Mouse (Mus musculus) stomach, embryonic 15.5 days (tissue): ENCODE measurements around the gene Sorcs2. TPM values are rescaled to one million over a fixed set of nuclear protein-coding genes. Genes with fewer than 3 reads are reported as not detected.
"Not testable (repeated sequence)": the region's sequence is repeated elsewhere in the genome, so short reads cannot be mapped to it uniquely, and the experiment has no call there.

Experiments used
- ATAC-seq: fragments of 200-750 bp; cut with Nextera tagmentation; 2 replicates; pipeline ENCODE4 v1.8.0; 2017; ENCODE audit warnings: low read depth, moderate number of reproducible peaks, moderate TSS enrichment; ENCODE audit not compliant: insufficient read depth, low FRiP score
- H3K27ac ChIP-seq: fragments of 300-500 bp; sonication (generic); 2 replicates; pipeline ENCODE4 v1.5.1; 2015; ENCODE audit warnings: mild to moderate bottlenecking, inconsistent platforms
- H3K27me3 ChIP-seq: fragments of 300-500 bp; sonication (generic); replicated peaks from 2 replicates; pipeline ENCODE4 v1.6.1; 2015; ENCODE audit warnings: inconsistent platforms
- H3K36me3 ChIP-seq: fragments of 300-500 bp; sonication (generic); 2 replicates; pipeline ENCODE4 v1.6.1; 2015; ENCODE audit warnings: inconsistent platforms
- H3K4me1 ChIP-seq: fragments of 300-500 bp; sonication (generic); 2 replicates; pipeline ENCODE4 v1.6.1; 2015; ENCODE audit warnings: inconsistent platforms
- H3K4me2 ChIP-seq: fragments of 300-500 bp; sonication (generic); 2 replicates; pipeline ENCODE4 v1.6.1; 2015; ENCODE audit warnings: mild to moderate bottlenecking, inconsistent platforms
- H3K4me3 ChIP-seq: fragments of 300-500 bp; sonication (generic); replicated peaks from 2 replicates; pipeline ENCODE4 v1.5.1; 2015; ENCODE audit warnings: inconsistent platforms
- H3K9ac ChIP-seq: fragments of 300-500 bp; sonication (generic); 2 replicates; pipeline ENCODE4 v1.6.1; 2015; ENCODE audit warnings: inconsistent platforms
- H3K9me3 ChIP-seq: fragments of 300-500 bp; sonication (generic); 2 replicates; pipeline ENCODE4 v1.6.1; 2016; ENCODE audit warnings: inconsistent platforms
- WGBS: fragments of 180-500 bp; shearing (Covaris S2); methylation state at CpG from one replicate; pipeline ENCODE4 v1.1.7; 2015; 5-methylcytosine and 5-hydroxymethylcytosine counted together
- polyA plus RNA-seq: library from polyadenylated mRNA; unstranded; fragments of >200 nt; fragmentation: Nextera tagmentation; extraction: Ambion mirVana; gene quantifications from 2 replicates; pipeline ENCODE4 v1.2.1, GENCODE M21; 2015

Sorcs2 gene
- polyA plus RNA-seq, 1 experiment from 2014 or later, result 13.7 TPM

- Histone ChIP-seq H3K9ac (no peak overlapping the region), H3K4me3 (no peak overlapping the region), H3K36me3 (no peaks in the 10 kb centered on the region), H3K27ac (no peak overlapping the region), H3K4me2 (no peak overlapping the region), H3K9me3 (no peaks in the 10 kb centered on the region), H3K4me1 (no peaks in the 10 kb centered on the region), H3K27me3 (no peaks in the 10 kb centered on the region)
- ATAC-seq, result no peak
Observed at GRCm38 (mm10) chr5:36422689-36423088, 24.8 kb upstream of the Sorcs2 start.

- no peaks in the 10 kb centered on the region for H3K9me3 ChIP-seq
- WGBS, result 66% methylated on average over 3 of the region's 3 CpGs
- no peak overlapping the region for H3K4me2 ChIP-seq
- H3K27ac ChIP-seq, result no peak overlapping the region
- H3K4me1 ChIP-seq, result no peaks in the 10 kb centered on the region
- no peak for ATAC-seq
- no peak overlapping the region for H3K9ac ChIP-seq
- no peaks in the 10 kb centered on the region for H3K36me3 ChIP-seq
- no peak overlapping the region for H3K4me3 ChIP-seq
- no peaks in the 10 kb centered on the region for H3K27me3 ChIP-seq
Observed at GRCm38 (mm10) chr5:36419861-36420260, 21.9 kb upstream of the Sorcs2 start.

- H3K4me1 ChIP-seq, result no peaks in the 10 kb centered on the region
- ATAC-seq, result no peak
- WGBS, result 65% methylated on average over 6 of the region's 6 CpGs
- no peak overlapping the region for H3K4me2 ChIP-seq
- no peak overlapping the region for H3K27ac ChIP-seq
- H3K36me3 ChIP-seq, result no peaks in the 10 kb centered on the region
- no peaks in the 10 kb centered on the region for H3K27me3 ChIP-seq
- H3K9ac ChIP-seq, result no peak overlapping the region
- no peak overlapping the region for H3K4me3 ChIP-seq
- no peaks in the 10 kb centered on the region for H3K9me3 ChIP-seq
Observed at GRCm38 (mm10) chr5:36414712-36415331, 16.9 kb upstream of the Sorcs2 start.

GRCm38 (mm10) chr5:36398463-36399364 lies 775 bp upstream of the Sorcs2 start:
- Histone ChIP-seq H3K9ac (no peak overlapping the region), H3K27ac (no peak overlapping the region), H3K36me3 (no peaks in the 10 kb centered on the region), H3K4me3 (no peak overlapping the region), H3K4me2 (peak overlapping the region; percentile 99; the same call in 1 of the 2 replicates), H3K27me3 (0 out of 2 replicates have a peak, but pooled peaks cover 4% of the 10 kb centered on the region), H3K4me1 (peaks cover 24% of the 10 kb centered on the region), H3K9me3 (no peaks in the 10 kb centered on the region)
- ATAC-seq, result no peak
- 10% methylated on average over 18 of the region's 18 CpGs for WGBS

- Histone ChIP-seq H3K4me3 (peak overlapping the region; percentile 78), H3K27ac (no peak overlapping the region), H3K36me3 (no peaks in the 10 kb centered on the region), H3K4me1 (peaks cover 24% of the 10 kb centered on the region), H3K4me2 (peak overlapping the region; percentile 99), H3K9ac (peak overlapping the region; percentile 87), H3K27me3 (0 out of 2 replicates have a peak, but pooled peaks cover 4% of the 10 kb centered on the region), H3K9me3 (no peaks in the 10 kb centered on the region)
- WGBS, result under 1% methylated on average over 36 of the region's 36 CpGs
- ATAC-seq, result no peak
Observed at GRCm38 (mm10) chr5:36397384-36397759, 567 bp downstream of the Sorcs2 start.

- H3K27me3 ChIP-seq, result 0 out of 2 replicates have a peak, but pooled peaks cover 4% of the 10 kb centered on the region
- 0 out of 2 replicates have a peak overlapping the region, but pooled peaks have one; percentile 87 for H3K9ac ChIP-seq
- no peaks in the 10 kb centered on the region for H3K36me3 ChIP-seq
- no peaks in the 10 kb centered on the region for H3K9me3 ChIP-seq
- WGBS, result 6% methylated on average over 18 of the region's 18 CpGs
- H3K27ac ChIP-seq, result no peak overlapping the region
- no peak; the same call in 1 of the 2 replicates for ATAC-seq
- H3K4me1 ChIP-seq, result peaks cover 24% of the 10 kb centered on the region
- H3K4me3 ChIP-seq, result peak overlapping the region; percentile 78
- H3K4me2 ChIP-seq, result peak overlapping the region; percentile 99
Observed at GRCm38 (mm10) chr5:36396491-36397383, 1.2 kb downstream of the Sorcs2 start.

GRCm38 (mm10) chr5:36396011-36396410 lies 1.9 kb downstream of the Sorcs2 start:
- 68% methylated on average over 3 of the region's 3 CpGs for WGBS
- Histone ChIP-seq H3K36me3 (no peaks in the 10 kb centered on the region), H3K9ac (no peak overlapping the region), H3K27ac (no peak overlapping the region), H3K4me2 (peak overlapping the region; percentile 99), H3K4me3 (peak overlapping the region; percentile 78), H3K27me3 (0 out of 2 replicates have a peak, but pooled peaks cover 4% of the 10 kb centered on the region), H3K4me1 (peaks cover 24% of the 10 kb centered on the region), H3K9me3 (no peaks in the 10 kb centered on the region)
- ATAC-seq, result no peak

- Histone ChIP-seq H3K27ac (no peak overlapping the region), H3K4me1 (peaks cover 27% of the 10 kb centered on the region), H3K4me2 (0 out of 2 replicates have a peak overlapping the region, but pooled peaks have one; percentile 99), H3K36me3 (no peaks in the 10 kb centered on the region), H3K4me3 (no peak overlapping the region), H3K9me3 (no peaks in the 10 kb centered on the region), H3K27me3 (0 out of 2 replicates have a peak, but pooled peaks cover 4% of the 10 kb centered on the region), H3K9ac (no peak overlapping the region)
- 42% methylated on average over 11 of the region's 11 CpGs for WGBS
- ATAC-seq, result no peak
Observed at GRCm38 (mm10) chr5:36394840-36395515, 3.0 kb downstream of the Sorcs2 start.

- Histone ChIP-seq H3K4me2 (no peak overlapping the region), H3K4me3 (no peak overlapping the region), H3K4me1 (peaks cover 30% of the 10 kb centered on the region), H3K27ac (no peak overlapping the region), H3K9me3 (no peaks in the 10 kb centered on the region), H3K9ac (no peak overlapping the region), H3K27me3 (0 out of 2 replicates have a peak, but pooled peaks cover 4% of the 10 kb centered on the region), H3K36me3 (no peaks in the 10 kb centered on the region)
- no peak for ATAC-seq
- WGBS, result 85% methylated on average over 4 of the region's 4 CpGs
Observed at GRCm38 (mm10) chr5:36391751-36392150, 6.2 kb downstream of the Sorcs2 start.

GRCm38 (mm10) chr5:36390591-36390927 lies 7.4 kb downstream of the Sorcs2 start:
- H3K27ac ChIP-seq, result peak overlapping the region; percentile 86
- not testable (repeated sequence) for H3K9ac ChIP-seq, ATAC-seq, H3K27me3 ChIP-seq, H3K4me2 ChIP-seq, H3K36me3 ChIP-seq, H3K4me3 ChIP-seq, H3K9me3 ChIP-seq
- peaks cover 21% of the 10 kb centered on the region for H3K4me1 ChIP-seq
